Mouse (Mus musculus): ENCODE results near the gene Rnf38. TPM values are rescaled to one million over a fixed set of nuclear protein-coding genes. Genes with fewer than 3 reads are reported as not detected.
A peak's percentile ranks its signal among the peaks of the same experiment; 100 is the strongest.

The Rnf38 gene
- total RNA-seq, 2 experiments from 2014 or later: 12.3 to 15.9 TPM

- DNase-seq: no peak
- TF ChIP-seq CTCF (IDR thresholded peaks at IDR 0.05): no peak
- Histone ChIP-seq H3K4me3 (no peak overlapping the region), H3K27ac (peak overlapping the region; percentile 28; the same call in 1 of the 2 replicates)
- intact Hi-C loops (cut with DNase I): no loop called here
Measured at GRCm38 (mm10) chr4:44107339-44107738, 126.2 kb downstream of the Rnf38 start.

- DNase-seq: no peak
- Histone ChIP-seq H3K27ac (no peak overlapping the region), H3K4me3 (peak overlapping the region; percentile 47)
- no peak for TF ChIP-seq CTCF (IDR thresholded peaks at IDR 0.05)
- intact Hi-C loops (cut with DNase I): no loop called here
Measured at GRCm38 (mm10) chr4:44106297-44106821, 127.2 kb downstream of the Rnf38 start.

DNA sequence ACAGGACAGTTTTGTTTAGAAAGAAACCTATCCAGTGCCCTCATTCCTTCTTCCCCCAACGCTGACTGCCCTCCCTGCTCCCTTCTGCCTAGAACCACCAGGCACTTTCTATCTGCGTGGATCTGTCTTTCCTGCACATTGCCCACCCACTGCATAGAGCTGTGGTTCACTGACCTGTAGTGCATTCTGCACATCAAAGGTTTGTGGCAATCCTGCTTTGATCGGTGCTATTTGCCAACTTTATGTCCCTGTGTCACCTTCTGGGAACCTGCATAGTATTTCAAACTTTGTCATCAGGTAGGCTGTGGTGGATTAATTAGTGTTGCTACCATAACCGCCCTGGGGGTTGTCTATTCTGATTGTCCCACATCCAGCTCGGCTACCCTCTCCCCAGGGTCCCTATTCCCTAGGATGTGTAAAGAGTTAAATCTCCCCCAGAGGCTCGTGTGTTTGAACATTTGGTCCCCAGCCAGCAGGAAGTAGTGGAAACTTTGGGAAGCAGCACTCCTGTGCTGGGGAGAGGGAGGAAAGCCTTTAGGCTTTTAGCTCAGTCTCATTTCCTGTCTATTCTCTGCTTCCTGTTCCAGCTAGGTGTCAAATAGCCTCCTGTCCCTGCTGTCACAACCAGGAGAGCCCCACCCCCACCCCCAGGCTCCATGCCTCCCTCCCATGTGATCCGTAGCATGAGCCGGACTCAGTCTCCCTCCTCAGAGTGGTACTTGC lies 129.2 kb downstream of the Rnf38 start:
- TF ChIP-seq CTCF (IDR thresholded peaks at IDR 0.05): no peak
- intact Hi-C loops (cut with DNase I): no loop called here
- H3K27ac ChIP-seq: no peak overlapping the region
- DNase-seq: no peak
- H3K4me3 ChIP-seq: no peak overlapping the region

DNA sequence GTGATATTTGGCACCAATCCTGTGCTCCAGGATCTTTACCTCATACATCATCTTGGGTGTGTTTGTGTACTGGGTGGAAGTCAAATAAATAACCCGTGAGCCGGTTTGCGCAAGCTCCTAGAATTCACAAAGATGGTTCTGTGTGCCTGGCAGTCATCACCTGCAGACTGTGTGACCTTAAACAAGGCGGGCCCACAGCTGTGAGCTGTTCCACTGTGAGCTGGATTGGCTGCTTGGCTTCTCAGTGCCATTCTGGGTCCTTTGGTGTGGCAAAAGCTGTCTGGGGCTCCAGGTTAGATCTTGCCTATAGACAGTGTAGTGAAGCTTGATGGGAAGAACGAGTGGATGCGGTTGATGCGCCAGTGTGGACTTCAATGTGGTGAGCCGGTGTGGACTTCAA lies 130.0 kb downstream of the Rnf38 start:
- intact Hi-C loops (cut with DNase I): no loop called here
- no peak for DNase-seq
- no peak overlapping the region for H3K27ac ChIP-seq
- no peak for TF ChIP-seq CTCF (IDR thresholded peaks at IDR 0.05)
- no peak overlapping the region for H3K4me3 ChIP-seq

DNA sequence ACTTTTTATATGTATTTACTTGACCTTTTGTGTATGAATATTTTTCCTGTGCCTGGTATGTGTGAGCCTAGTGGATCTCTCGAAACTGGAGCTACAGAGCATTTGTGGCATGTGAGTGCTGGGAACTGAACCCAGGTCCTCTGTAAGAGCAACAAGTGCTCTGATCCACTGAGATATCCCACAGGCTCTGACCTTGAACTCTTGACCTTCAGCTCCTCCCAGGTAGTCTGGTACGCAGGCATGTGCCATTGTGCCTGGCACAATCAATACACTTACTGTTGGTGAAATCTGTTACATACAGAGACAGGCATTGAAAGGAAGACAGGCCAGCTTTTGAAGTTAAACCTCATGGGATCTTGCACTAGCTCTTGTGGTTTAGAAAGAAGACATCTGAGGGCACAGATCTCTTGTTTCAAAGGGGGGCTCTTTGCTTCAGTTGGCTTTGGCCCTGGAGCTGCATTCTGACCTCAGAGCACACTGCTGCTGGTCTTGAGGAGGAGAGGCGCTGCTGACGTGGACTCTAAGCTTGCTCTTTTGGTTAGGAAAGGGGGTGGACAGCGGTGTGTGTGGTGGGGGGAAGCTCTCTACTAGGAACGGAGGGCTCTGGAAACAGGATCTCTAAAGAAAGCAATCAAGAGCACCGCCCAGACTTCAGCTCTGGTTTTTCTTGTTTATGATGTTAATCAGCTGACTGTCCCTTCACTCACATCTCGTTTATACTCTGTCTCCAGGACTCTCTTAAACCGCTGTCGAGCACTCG lies 135.8 kb downstream of the Rnf38 start:
- H3K27ac ChIP-seq: no peak overlapping the region
- intact Hi-C loops (cut with DNase I): no loop called here
- H3K4me3 ChIP-seq: no peak overlapping the region
- no peak for TF ChIP-seq CTCF (IDR thresholded peaks at IDR 0.05)
- no peak for DNase-seq

GRCm38 (mm10) chr4:44094475-44094874 lies 139.1 kb downstream of the Rnf38 start:
- Histone ChIP-seq H3K27ac (no peak overlapping the region), H3K4me3 (no peak overlapping the region)
- DNase-seq: no peak
- no peak for TF ChIP-seq CTCF (IDR thresholded peaks at IDR 0.05)
- intact Hi-C loops (cut with DNase I): no loop called here

- intact Hi-C loops (cut with DNase I): no loop called here
- no peak for DNase-seq
- no peak for TF ChIP-seq CTCF (IDR thresholded peaks at IDR 0.05)
- Histone ChIP-seq H3K27ac (no peak overlapping the region), H3K4me3 (no peak overlapping the region)
Measured at GRCm38 (mm10) chr4:44092359-44092758, 141.2 kb downstream of the Rnf38 start.

GRCm38 (mm10) chr4:44085566-44085965 lies 148.0 kb downstream of the Rnf38 start:
- no peak for TF ChIP-seq CTCF (IDR thresholded peaks at IDR 0.05)
- Histone ChIP-seq H3K27ac (no peak overlapping the region), H3K4me3 (no peak overlapping the region)
- intact Hi-C loops (cut with DNase I): no loop called here
- DNase-seq: no peak

- TF ChIP-seq CTCF (IDR thresholded peaks at IDR 0.05): no peak
- Histone ChIP-seq H3K27ac (no peak overlapping the region), H3K4me3 (peak overlapping the region; percentile 51)
- DNase-seq: no peak
- intact Hi-C loops (cut with DNase I): no loop called here
Measured at GRCm38 (mm10) chr4:44084602-44085325, 148.8 kb downstream of the Rnf38 start.

DNA sequence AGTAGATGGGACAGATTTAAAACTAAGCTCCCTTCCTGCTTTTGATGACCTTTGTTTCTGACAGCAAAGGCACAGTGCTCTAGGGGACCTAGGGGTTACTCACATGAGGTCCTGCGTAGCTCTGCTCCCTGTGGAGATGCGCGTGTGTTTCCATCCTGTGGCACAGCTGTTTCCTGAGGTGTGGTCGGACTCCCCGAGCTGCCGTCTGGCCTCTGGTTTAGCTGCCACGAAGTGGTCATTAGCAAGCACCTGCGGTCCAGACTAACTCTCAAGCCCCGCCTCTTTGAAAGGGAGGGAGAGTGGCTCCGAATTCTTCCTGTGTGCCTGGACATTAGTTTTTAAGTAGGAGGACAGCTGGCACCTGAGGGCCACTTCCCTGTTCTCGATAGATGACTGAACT lies 149.6 kb downstream of the Rnf38 start, which contains the start of gene Gne:
Gene Gne, minus strand, starts transcription at position 233 of the 400 bp plus-strand sequence.
- no peak for DNase-seq
- intact Hi-C loops (cut with DNase I): no loop called here
- Histone ChIP-seq H3K27ac (no peak within 1 kb of the TSS), H3K4me3 (peak within 1 kb of the TSS; percentile 51)
- TF ChIP-seq CTCF (IDR thresholded peaks at IDR 0.05): no peak

DNA sequence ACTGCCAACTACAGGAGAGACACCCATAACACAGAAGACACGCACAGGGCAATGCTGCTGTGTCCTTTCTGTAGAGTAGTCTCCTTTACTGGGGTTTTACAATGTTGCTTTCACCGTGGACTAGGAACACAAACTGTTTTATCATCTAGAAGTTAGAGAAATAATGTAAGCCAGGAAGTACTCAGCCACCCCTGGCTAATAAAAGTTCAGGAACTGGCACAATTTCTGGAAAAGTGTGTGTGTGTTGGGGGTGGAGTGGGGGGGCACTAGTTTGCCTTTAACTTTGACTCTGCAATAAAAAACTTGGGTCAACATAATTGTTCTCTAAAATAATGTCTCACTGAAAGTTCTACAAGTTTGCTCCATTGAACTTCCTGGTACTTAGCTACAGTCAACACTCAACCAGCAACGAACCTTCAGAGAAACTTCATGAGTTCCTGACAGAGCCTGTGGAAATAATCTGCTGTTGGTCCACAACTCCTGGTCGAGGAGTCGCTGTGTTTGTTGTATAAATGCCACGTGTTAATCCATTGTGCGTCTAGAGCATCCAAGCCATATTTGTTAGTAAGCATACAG lies 155.1 kb downstream of the Rnf38 start:
- no peak for DNase-seq
- intact Hi-C loops (cut with DNase I): no loop called here
- Histone ChIP-seq H3K4me3 (no peak overlapping the region), H3K27ac (no peak overlapping the region)
- no peak for TF ChIP-seq CTCF (IDR thresholded peaks at IDR 0.05)

Small RNA genes lying within 50 kb of the gene (microRNA-seq; reads per million reads assigned to microRNA genes)
- gene Mir5106: not detected

Other genes starting within 250 kb of the Rnf38 start
- 10 to 100 TPM; 44.5 to 61.3 TPM for gene Clta, start 229.3 kb downstream of the Rnf38 start, total RNA-seq (2021)
- 10 to 100 TPM; 11.6 to 12.5 TPM for gene Gne, start 149.6 kb downstream of the Rnf38 start, total RNA-seq (2021)
- gene Melk, start 67.1 kb upstream of the Rnf38 start, total RNA-seq (2021): not detected

Data from gastrocnemius, adult 2 months (tissue).